Comparison of ENCODE assay signal across 15 mouse cellular contexts in the genomic region with DNA sequence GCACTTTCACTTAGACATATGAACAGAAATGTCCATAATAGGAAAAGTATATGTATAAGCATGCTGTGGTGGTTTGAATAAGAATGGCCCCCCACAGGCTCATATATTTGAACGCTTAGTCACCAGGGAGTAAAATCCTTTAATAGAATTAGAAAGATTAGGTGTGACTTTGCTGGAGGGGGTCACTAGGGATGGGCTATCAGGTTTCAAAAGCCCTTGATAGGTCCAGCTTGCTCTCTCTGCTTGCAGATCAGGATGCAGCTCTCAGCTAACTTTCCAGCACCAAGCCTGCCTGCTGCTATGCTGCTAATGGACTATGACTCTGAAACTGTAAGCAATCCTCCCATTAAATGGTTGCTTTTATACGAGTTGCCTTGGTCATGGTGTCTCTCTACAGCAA.
"Had no signal": no experiment of that assay in that cellular context is flagged by ENCODE, and none has a peak within 500 bp of the region (broad histone marks: within the 10 kb centered on the region; RNA-seq: fewer than 3 reads in every experiment).

No protein-coding gene starts in this region.

- H3K9ac ChIP-seq: kidney, embryonic 15.5 days; limb, embryonic 15.5 days; liver, embryonic 12.5 days; lung, embryonic 14.5 days; neural tube, embryonic 15.5 days had no signal

- H3K4me1 ChIP-seq: kidney, embryonic 15.5 days; limb, embryonic 15.5 days; liver, embryonic 12.5 days; neural tube, embryonic 15.5 days had no signal

- H3K4me2 ChIP-seq: kidney, embryonic 15.5 days; limb, embryonic 15.5 days; liver, embryonic 12.5 days; lung, embryonic 14.5 days; neural tube, embryonic 15.5 days had no signal

- ATAC-seq: liver, embryonic 12.5 days had no signal

- DNase-seq: kidney, postnatal 14 days; lung, embryonic 14.5 days; lung, postnatal 10 days; lung, postnatal 4 days; midbrain, embryonic 14.5 days; right cerebral cortex, adult 18-20 months; right cerebral cortex, postnatal 25 days; thymus, adult 18-20 months; thymus, postnatal 14 days had no signal

- H3K9me3 ChIP-seq: kidney, embryonic 15.5 days; limb, embryonic 15.5 days; liver, embryonic 12.5 days; midbrain, embryonic 10.5 days; neural tube, embryonic 15.5 days had no signal

- H3K27me3 ChIP-seq: kidney, embryonic 15.5 days; limb, embryonic 15.5 days; liver, embryonic 12.5 days; neural tube, embryonic 15.5 days had no signal

- H3K27ac ChIP-seq: kidney, embryonic 15.5 days; limb, embryonic 15.5 days; liver, embryonic 12.5 days; midbrain, embryonic 10.5 days; neural tube, embryonic 15.5 days had no signal

- H3K4me3 ChIP-seq: kidney, embryonic 15.5 days; limb, embryonic 15.5 days; liver, embryonic 12.5 days; midbrain, embryonic 10.5 days; myocyte; neural tube, embryonic 15.5 days had no signal
